Mouse (Mus musculus): Measurements from ENCODE around the gene Sult4a1.

DNA sequence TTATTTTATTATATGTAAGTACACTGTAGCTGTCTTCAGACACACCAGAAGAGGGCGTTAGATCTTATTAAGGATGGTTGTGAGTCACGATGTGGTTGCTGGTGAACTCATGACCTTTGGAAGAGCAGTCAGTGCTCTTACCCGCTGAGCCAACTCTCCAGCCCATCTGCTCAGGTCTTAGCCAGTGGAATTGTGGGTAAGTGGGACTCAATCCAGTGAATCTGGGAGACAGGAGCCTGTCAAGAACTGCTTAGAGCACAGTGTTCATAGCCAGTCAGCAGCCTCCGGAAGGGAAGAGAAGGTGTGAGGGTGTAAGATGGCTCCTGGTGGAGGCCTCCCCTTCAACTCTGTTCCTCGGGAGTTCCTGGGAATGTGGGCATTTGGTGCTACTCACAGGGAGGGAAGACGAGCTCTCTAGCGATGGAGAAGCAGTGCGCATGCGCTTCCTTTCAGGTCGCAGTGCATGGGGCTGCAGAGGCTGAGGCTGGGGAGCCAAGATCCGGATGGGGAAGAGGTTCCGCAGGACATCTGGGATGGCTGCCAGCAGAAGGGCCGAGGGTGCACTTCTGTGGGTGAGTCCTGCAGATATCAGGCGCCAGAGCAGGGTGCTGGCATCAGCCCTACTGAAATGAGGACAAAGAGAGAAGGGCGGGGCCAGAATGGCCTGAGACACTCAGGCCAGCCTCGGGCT, 25.7 kb upstream of the Sult4a1 start:
- TF ChIP-seq CTCF (IDR thresholded peaks at IDR 0.05; ENCODE audit: low read depth): no peak
- no peak for TF ChIP-seq EP300 (IDR thresholded peaks at IDR 0.05; ENCODE audit: low read depth)
